Mouse (Mus musculus): ENCODE results near the gene Tmed4. TPM values are rescaled to one million over a fixed set of nuclear protein-coding genes. Genes with fewer than 3 reads are reported as not detected.
A peak's percentile ranks its signal among the peaks of the same experiment; 100 is the strongest.

Gene Tmed4
- total and polyA plus RNA-seq, 3 experiments = 85.5 to 138 (median 96.6) TPM

GRCm38 (mm10) chr11:6294632-6295031 lies 20.0 kb upstream of the Tmed4 start:
- no peaks in the 10 kb centered on the region for H3K27me3 ChIP-seq (ENCODE audit: control insufficient read depth, insufficient read depth, low read length)
- H3K36me3 ChIP-seq (ENCODE audit: control insufficient read depth, insufficient read depth, low read length) = peaks cover 26% of the 10 kb centered on the region
- 74% methylated on average over 4 of the region's 4 CpGs for WGBS
- H3K9ac ChIP-seq (ENCODE audit: low read depth, low read length) = no peak overlapping the region
- TF ChIP-seq EP300 (IDR thresholded peaks at IDR 0.05; ENCODE audit: insufficient read depth, low read depth, low read length) (no peak), POLR2A (IDR thresholded peaks at IDR 0.05; ENCODE audit: insufficient read depth, low read depth, low read length) (no peak), CTCF (IDR thresholded peaks at IDR 0.05) (no peak)
- H3K79me2 ChIP-seq (replicated peaks; ENCODE audit: control insufficient read depth, insufficient read depth, low read length) = peaks cover 6% of the 10 kb centered on the region
- DNase-seq = no peak
- H3K4me1 ChIP-seq (ENCODE audit: control insufficient read depth, insufficient read depth, low read length) = peaks cover 6% of the 10 kb centered on the region; the same call in 1 of the 2 replicates
- no peak overlapping the region for H3K27ac ChIP-seq
- intact Hi-C loops (cut with DNase I) = no loop called here
- no peak overlapping the region; the same call in 1 of the 2 replicates for H3K4me3 ChIP-seq

- H3K36me3 ChIP-seq (ENCODE audit: control insufficient read depth, insufficient read depth, low read length) = peaks cover 17% of the 10 kb centered on the region
- DNase-seq = no peak
- intact Hi-C loops (cut with DNase I) = no loop called here
- H3K9ac ChIP-seq (ENCODE audit: low read depth, low read length) = no peak overlapping the region
- TF ChIP-seq CTCF (IDR thresholded peaks at IDR 0.05) (no peak), EP300 (IDR thresholded peaks at IDR 0.05; ENCODE audit: insufficient read depth, low read depth, low read length) (no peak), POLR2A (IDR thresholded peaks at IDR 0.05; ENCODE audit: insufficient read depth, low read depth, low read length) (no peak)
- H3K4me1 ChIP-seq (ENCODE audit: control insufficient read depth, insufficient read depth, low read length) = peaks cover 4% of the 10 kb centered on the region; the same call in 1 of the 2 replicates
- peak overlapping the region; percentile 80 for H3K4me3 ChIP-seq
- H3K79me2 ChIP-seq (replicated peaks; ENCODE audit: control insufficient read depth, insufficient read depth, low read length) = peaks cover 3% of the 10 kb centered on the region
- H3K27me3 ChIP-seq (ENCODE audit: control insufficient read depth, insufficient read depth, low read length) = no peaks in the 10 kb centered on the region
- peak overlapping the region; percentile 99 for H3K27ac ChIP-seq
- WGBS = 67% methylated on average over 2 of the region's 2 CpGs
These were observed 18.9 kb upstream of the Tmed4 start for GRCm38 (mm10) chr11:6293601-6294000.

GRCm38 (mm10) chr11:6292988-6293349 lies 18.3 kb upstream of the Tmed4 start:
- peak overlapping the region; percentile 59; the same call in 1 of the 2 replicates for H3K9ac ChIP-seq (ENCODE audit: low read depth, low read length)
- H3K27ac ChIP-seq = peak overlapping the region; percentile 99
- H3K79me2 ChIP-seq (replicated peaks; ENCODE audit: control insufficient read depth, insufficient read depth, low read length) = peaks cover 3% of the 10 kb centered on the region
- peaks cover 4% of the 10 kb centered on the region; the same call in 1 of the 2 replicates for H3K4me1 ChIP-seq (ENCODE audit: control insufficient read depth, insufficient read depth, low read length)
- intact Hi-C loops (cut with DNase I) = no loop called here
- H3K4me3 ChIP-seq = peak overlapping the region; percentile 80
- peaks cover 11% of the 10 kb centered on the region for H3K36me3 ChIP-seq (ENCODE audit: control insufficient read depth, insufficient read depth, low read length)
- 63% methylated on average over 4 of the region's 4 CpGs for WGBS
- H3K27me3 ChIP-seq (ENCODE audit: control insufficient read depth, insufficient read depth, low read length) = no peaks in the 10 kb centered on the region
- TF ChIP-seq POLR2A (IDR thresholded peaks at IDR 0.05; ENCODE audit: insufficient read depth, low read depth, low read length) (no peak), CTCF (IDR thresholded peaks at IDR 0.05) (no peak), EP300 (IDR thresholded peaks at IDR 0.05; ENCODE audit: insufficient read depth, low read depth, low read length) (no peak)
- DNase-seq = no peak

- intact Hi-C loops (cut with DNase I) = no loop called here
- TF ChIP-seq CTCF (IDR thresholded peaks at IDR 0.05) = peak; percentile 52
- TF ChIP-seq POLR2A (IDR thresholded peaks at IDR 0.05; ENCODE audit: insufficient read depth, low read depth, low read length) = peak; percentile 70; the same call in 1 of the 2 replicates
- no peak for TF ChIP-seq EP300 (IDR thresholded peaks at IDR 0.05; ENCODE audit: insufficient read depth, low read depth, low read length)
- H3K27ac ChIP-seq = peak overlapping the region; percentile 99
- H3K27me3 ChIP-seq (ENCODE audit: control insufficient read depth, insufficient read depth, low read length) = no peaks in the 10 kb centered on the region
- peak overlapping the region; percentile 80 for H3K4me3 ChIP-seq
- DNase-seq = no peak
- H3K9ac ChIP-seq (ENCODE audit: low read depth, low read length) = peak overlapping the region; percentile 92
- H3K79me2 ChIP-seq (replicated peaks; ENCODE audit: control insufficient read depth, insufficient read depth, low read length) = no peaks in the 10 kb centered on the region; the same call in 1 of the 2 replicates
- 11% methylated on average over 33 of the region's 33 CpGs for WGBS
- peaks cover 5% of the 10 kb centered on the region; the same call in 1 of the 2 replicates for H3K36me3 ChIP-seq (ENCODE audit: control insufficient read depth, insufficient read depth, low read length)
- H3K4me1 ChIP-seq (ENCODE audit: control insufficient read depth, insufficient read depth, low read length) = peaks cover 4% of the 10 kb centered on the region; the same call in 1 of the 2 replicates
These were observed 17.7 kb upstream of the Tmed4 start for GRCm38 (mm10) chr11:6292116-6292987.

GRCm38 (mm10) chr11:6291401-6292115 lies 16.9 kb upstream of the Tmed4 start, which contains the start of gene Ogdh:
Gene Ogdh (plus strand): TSS chr11:6291633.
- H3K4me3 ChIP-seq = peak within 1 kb of the TSS; percentile 80
- H3K9ac ChIP-seq (ENCODE audit: low read depth, low read length) = peak within 1 kb of the TSS; percentile 92
- no peaks in the 10 kb centered on the region for H3K27me3 ChIP-seq (ENCODE audit: control insufficient read depth, insufficient read depth, low read length)
- H3K27ac ChIP-seq = peak within 1 kb of the TSS; percentile 99
- peak; percentile 91 for TF ChIP-seq POLR2A (IDR thresholded peaks at IDR 0.05; ENCODE audit: insufficient read depth, low read depth, low read length)
- 0 out of 2 replicates have a peak, but pooled peaks have one; percentile 49 for TF ChIP-seq EP300 (IDR thresholded peaks at IDR 0.05; ENCODE audit: insufficient read depth, low read depth, low read length)
- no peak for TF ChIP-seq CTCF (IDR thresholded peaks at IDR 0.05)
- H3K4me1 ChIP-seq (ENCODE audit: control insufficient read depth, insufficient read depth, low read length) = peaks cover 4% of the 10 kb centered on the region; the same call in 1 of the 2 replicates
- H3K79me2 ChIP-seq (replicated peaks; ENCODE audit: control insufficient read depth, insufficient read depth, low read length) = no peaks in the 10 kb centered on the region; the same call in 1 of the 2 replicates
- WGBS = under 1% methylated on average over 72 of the region's 77 CpGs
- peak; percentile 99 for DNase-seq
- intact Hi-C loops (cut with DNase I) = loop anchor here (2.0 kb wide), 1 partner anchor 17 kb away; the partner anchor contains the start of gene Tmed4
- H3K36me3 ChIP-seq (ENCODE audit: control insufficient read depth, insufficient read depth, low read length) = peaks cover 4% of the 10 kb centered on the region; the same call in 1 of the 2 replicates

All from heart, adult 2 months (tissue).